Mouse (Mus musculus): Measurements from ENCODE around the gene B230217C12Rik. TPM values are rescaled to one million over a fixed set of nuclear protein-coding genes. Genes with fewer than 3 reads are reported as not detected.

B230217C12Rik gene
- polyA plus RNA-seq, 1 experiment from 2014 or later = 15.1 TPM

DNA sequence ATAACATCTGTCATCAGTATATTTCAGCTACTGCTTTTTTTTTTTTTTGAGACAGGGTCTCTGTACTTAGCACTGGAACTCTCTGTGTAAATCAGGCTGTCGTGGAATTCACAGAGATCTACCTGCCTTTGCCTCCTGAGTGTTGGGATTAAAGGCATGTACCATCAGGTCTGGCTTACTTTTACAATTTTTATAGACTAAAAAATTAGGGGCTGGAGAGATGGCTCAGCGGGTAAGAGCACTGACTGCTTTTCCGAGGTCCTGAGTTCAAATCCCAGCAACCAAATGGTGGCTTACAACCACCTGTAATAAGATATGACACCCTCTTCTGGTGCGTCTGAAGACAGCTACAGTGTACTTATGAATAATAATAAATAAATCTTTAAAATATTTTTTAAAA is 39.8 kb downstream of the B230217C12Rik start:
- 90% methylated on average over 4 of the region's 4 CpGs for WGBS
- H3K27ac ChIP-seq (ENCODE audit: low read depth, low read length) = no peak overlapping the region

DNA sequence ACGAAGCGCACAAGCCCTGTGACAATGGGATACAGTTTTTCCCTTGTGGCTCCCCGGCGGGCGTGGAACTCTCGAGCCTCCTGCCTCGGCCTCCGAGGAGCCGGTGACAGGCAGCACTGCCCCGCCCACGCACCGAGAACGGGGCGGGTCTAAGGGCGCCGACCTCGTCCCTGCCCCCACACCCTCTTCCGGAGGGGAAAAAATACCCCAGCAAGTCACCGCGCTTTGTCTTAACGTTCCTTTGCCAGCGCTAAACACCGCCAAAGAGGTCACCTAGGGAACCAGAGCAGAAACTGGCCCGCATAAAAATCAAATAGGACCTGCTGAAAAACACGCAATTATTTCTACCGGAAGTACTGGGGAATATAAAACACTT is 43.0 kb downstream of the B230217C12Rik start:
- peak overlapping the region; percentile 80 for H3K27ac ChIP-seq (ENCODE audit: low read depth, low read length)
- DNase-seq (ENCODE audit: low spot score) (peak; percentile 83), ATAC-seq (ENCODE audit: low FRiP score) (peak; percentile 46; the same call in 1 of the 2 replicates)
- no peaks in the 10 kb centered on the region for H3K36me3 ChIP-seq (ENCODE audit: control insufficient read depth, insufficient read depth, low read length)
- H3K27me3 ChIP-seq (ENCODE audit: control insufficient read depth, insufficient read depth, low read length) = no peaks in the 10 kb centered on the region
- H3K4me2 ChIP-seq (replicated peaks; ENCODE audit: low read depth, low read length) = peak overlapping the region; percentile 56
- 7% methylated on average over 26 of the region's 26 CpGs for whole genome bisulfite sequencing
- H3K9ac ChIP-seq (ENCODE audit: low read depth, low read length) = peak overlapping the region; percentile 63
- H3K9me3 ChIP-seq (ENCODE audit: control insufficient read depth, low read length) = no peaks in the 10 kb centered on the region
- H3K4me1 ChIP-seq (replicated peaks; ENCODE audit: control insufficient read depth, insufficient read depth, low read length) = no peaks in the 10 kb centered on the region
- H3K4me3 ChIP-seq (ENCODE audit: low read depth, low read length) = peak overlapping the region; percentile 54

More for the DNA sequence above, 39.8 kb downstream of the B230217C12Rik start:
- Histone ChIP-seq H3K4me2 (replicated peaks; ENCODE audit: low read depth, low read length) (no peak overlapping the region), H3K9ac (ENCODE audit: low read depth, low read length) (no peak overlapping the region), H3K36me3 (ENCODE audit: control insufficient read depth, insufficient read depth, low read length) (no peaks in the 10 kb centered on the region), H3K4me3 (ENCODE audit: low read depth, low read length) (no peak overlapping the region), H3K9me3 (ENCODE audit: control insufficient read depth, low read length) (no peaks in the 10 kb centered on the region), H3K4me1 (replicated peaks; ENCODE audit: control insufficient read depth, insufficient read depth, low read length) (no peaks in the 10 kb centered on the region), H3K27me3 (ENCODE audit: control insufficient read depth, insufficient read depth, low read length) (no peaks in the 10 kb centered on the region)
- DNase-seq (ENCODE audit: low spot score) (no peak), ATAC-seq (ENCODE audit: low FRiP score) (no peak)

DNA sequence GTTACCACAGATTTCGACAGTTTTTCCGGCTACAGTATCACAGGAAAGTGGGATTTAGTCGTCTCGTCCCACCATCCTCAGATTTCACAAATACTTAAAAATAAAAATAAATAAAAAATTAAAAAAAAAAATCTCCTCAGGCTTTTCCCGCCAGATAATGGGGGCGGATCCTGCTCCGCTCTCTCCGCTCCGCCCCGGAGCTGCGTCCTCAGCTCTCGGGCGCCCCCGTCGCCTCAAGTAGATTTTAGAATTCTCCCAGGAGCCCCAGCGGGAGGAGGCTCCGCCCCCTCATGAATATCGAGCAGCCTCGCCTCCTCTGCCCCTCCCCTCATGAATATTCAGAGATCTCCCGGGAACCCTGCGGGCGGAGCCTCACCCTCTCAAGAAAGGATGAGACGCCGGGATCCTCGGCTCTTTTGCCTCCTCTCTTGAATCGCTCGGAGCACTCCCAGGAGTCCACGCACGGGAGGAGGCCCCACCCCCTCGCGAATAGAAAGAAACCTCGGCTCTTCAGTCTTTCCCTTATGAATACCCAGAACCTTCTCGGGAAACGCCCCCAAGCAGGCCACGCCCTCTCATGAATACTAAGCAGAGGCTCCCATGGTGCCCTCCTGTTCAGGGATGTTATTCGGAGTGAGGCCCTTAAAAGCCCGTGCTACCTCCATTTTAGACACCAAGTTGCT is 43.5 kb downstream of the B230217C12Rik start, which contains the start of gene Fbxo47:
Fbxo47 (minus strand) TSS at position 237 of the 683 bp plus-strand sequence.
- peak within 1 kb of the TSS; percentile 54 for H3K4me3 ChIP-seq (ENCODE audit: low read depth, low read length)
- H3K9me3 ChIP-seq (ENCODE audit: control insufficient read depth, low read length) = no peaks in the 10 kb centered on the region
- WGBS = under 1% methylated on average over 37 of the region's 37 CpGs
- peak; percentile 98 for DNase-seq (ENCODE audit: low spot score)
- H3K27me3 ChIP-seq (ENCODE audit: control insufficient read depth, insufficient read depth, low read length) = no peaks in the 10 kb centered on the region
- peak within 1 kb of the TSS; percentile 63 for H3K9ac ChIP-seq (ENCODE audit: low read depth, low read length)
- H3K4me2 ChIP-seq (replicated peaks; ENCODE audit: low read depth, low read length) = peak within 1 kb of the TSS; percentile 56
- H3K36me3 ChIP-seq (ENCODE audit: control insufficient read depth, insufficient read depth, low read length) = no peaks in the 10 kb centered on the region
- peak within 1 kb of the TSS; percentile 80 for H3K27ac ChIP-seq (ENCODE audit: low read depth, low read length)
- H3K4me1 ChIP-seq (replicated peaks; ENCODE audit: control insufficient read depth, insufficient read depth, low read length) = no peaks in the 10 kb centered on the region
- ATAC-seq (ENCODE audit: low FRiP score) = peak; percentile 96

DNA sequence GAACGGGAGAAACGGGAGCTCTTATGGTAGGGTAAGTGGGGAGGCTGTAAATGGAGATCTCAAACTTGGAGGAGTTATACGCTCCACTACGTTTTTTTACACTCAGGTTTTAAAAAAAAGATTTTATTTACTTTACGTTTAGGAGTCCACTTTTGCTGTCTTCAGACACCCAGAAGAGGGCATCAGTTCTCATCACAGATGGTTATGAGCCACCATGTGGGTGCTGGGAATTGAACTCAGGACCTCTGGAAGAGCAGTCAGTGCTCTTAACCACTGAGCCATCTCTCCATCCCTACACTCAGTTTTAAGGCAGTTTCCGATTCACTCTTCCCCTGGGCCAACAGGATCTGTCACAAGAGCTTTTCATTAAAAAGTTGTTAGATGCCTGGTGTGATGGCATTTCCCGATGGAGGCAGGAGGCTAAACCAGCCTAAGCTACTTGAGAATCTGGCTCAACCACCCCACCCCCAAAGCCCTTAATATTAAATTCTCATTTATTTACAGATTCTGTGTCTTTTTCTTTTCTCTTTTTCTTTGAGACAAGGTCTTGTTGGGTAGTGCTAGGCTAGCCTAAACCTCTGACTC is 44.1 kb downstream of the B230217C12Rik start:
- Histone ChIP-seq H3K4me1 (replicated peaks; ENCODE audit: control insufficient read depth, insufficient read depth, low read length) (no peaks in the 10 kb centered on the region), H3K36me3 (ENCODE audit: control insufficient read depth, insufficient read depth, low read length) (no peaks in the 10 kb centered on the region), H3K27me3 (ENCODE audit: control insufficient read depth, insufficient read depth, low read length) (no peaks in the 10 kb centered on the region), H3K9me3 (ENCODE audit: control insufficient read depth, low read length) (no peaks in the 10 kb centered on the region), H3K4me3 (ENCODE audit: low read depth, low read length) (peak overlapping the region; percentile 54), H3K27ac (ENCODE audit: low read depth, low read length) (peak overlapping the region; percentile 80), H3K4me2 (replicated peaks; ENCODE audit: low read depth, low read length) (peak overlapping the region; percentile 35), H3K9ac (ENCODE audit: low read depth, low read length) (no peak overlapping the region; the same call in 1 of the 2 replicates)
- ATAC-seq (ENCODE audit: low FRiP score) (peak; percentile 39; the same call in 1 of the 2 replicates), DNase-seq (ENCODE audit: low spot score) (no peak)
- 27% methylated on average over 7 of the region's 7 CpGs for WGBS

DNA sequence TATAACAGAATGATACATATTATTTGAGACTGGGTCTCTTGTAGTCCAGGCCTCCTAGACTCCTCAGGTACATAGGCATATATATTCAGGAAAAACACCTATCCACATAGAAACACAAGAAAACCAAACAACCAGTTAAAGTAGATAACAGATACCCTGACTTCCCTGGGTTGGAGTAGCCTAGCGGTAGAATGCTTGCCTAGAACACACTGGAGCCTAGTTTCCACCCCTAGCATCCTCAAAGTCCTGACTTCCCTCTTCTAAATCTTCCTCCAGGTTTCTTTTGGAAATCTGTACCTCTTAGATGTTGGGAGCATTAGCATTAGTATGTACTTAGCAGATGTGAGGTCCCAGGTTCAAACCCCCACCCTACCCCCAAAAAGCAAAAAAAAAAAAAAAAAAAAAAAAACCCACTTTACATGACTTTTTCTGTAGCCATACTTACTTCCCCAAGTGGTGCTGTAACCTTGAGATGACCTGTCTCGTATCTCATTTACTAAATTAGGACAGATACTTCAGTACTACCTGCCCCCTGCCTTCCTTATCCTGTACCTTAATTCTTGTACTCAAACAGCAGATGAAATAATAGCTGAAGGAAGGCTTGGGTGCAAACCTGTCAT is 44.8 kb downstream of the B230217C12Rik start:
- Histone ChIP-seq H3K4me3 (ENCODE audit: low read depth, low read length) (no peak overlapping the region), H3K27ac (ENCODE audit: low read depth, low read length) (no peak overlapping the region), H3K9ac (ENCODE audit: low read depth, low read length) (no peak overlapping the region), H3K4me1 (replicated peaks; ENCODE audit: control insufficient read depth, insufficient read depth, low read length) (no peaks in the 10 kb centered on the region), H3K9me3 (ENCODE audit: control insufficient read depth, low read length) (no peaks in the 10 kb centered on the region), H3K4me2 (replicated peaks; ENCODE audit: low read depth, low read length) (no peak overlapping the region), H3K27me3 (ENCODE audit: control insufficient read depth, insufficient read depth, low read length) (no peaks in the 10 kb centered on the region), H3K36me3 (ENCODE audit: control insufficient read depth, insufficient read depth, low read length) (no peaks in the 10 kb centered on the region)
- ATAC-seq (ENCODE audit: low FRiP score) = no peak
- 92% methylated on average over 2 of the region's 2 CpGs for WGBS
- no peak for DNase-seq (ENCODE audit: low spot score)

DNA sequence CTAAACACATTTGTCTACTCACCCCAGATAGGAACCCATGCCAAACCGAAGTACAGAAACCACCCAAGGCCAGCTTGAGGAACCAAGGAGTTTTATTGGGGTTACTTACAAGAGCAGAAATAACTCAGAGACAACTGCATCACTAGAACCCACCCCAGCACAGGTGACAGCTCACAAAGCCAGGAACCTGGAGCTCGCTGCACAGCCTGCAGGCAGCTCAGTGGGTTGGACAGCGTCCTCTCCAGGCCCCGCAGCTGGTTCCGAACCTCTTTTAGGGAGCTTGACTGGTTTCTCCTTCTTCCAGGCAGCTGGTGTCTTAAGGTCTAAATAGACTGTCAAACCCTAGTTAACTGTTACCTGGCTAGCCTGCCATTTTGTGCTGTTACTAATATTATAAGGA is 51.2 kb downstream of the B230217C12Rik start:
- Histone ChIP-seq H3K36me3 (ENCODE audit: control insufficient read depth, insufficient read depth, low read length) (no peaks in the 10 kb centered on the region), H3K4me2 (replicated peaks; ENCODE audit: low read depth, low read length) (no peak overlapping the region), H3K9ac (ENCODE audit: low read depth, low read length) (no peak overlapping the region), H3K27me3 (ENCODE audit: control insufficient read depth, insufficient read depth, low read length) (no peaks in the 10 kb centered on the region), H3K4me3 (ENCODE audit: low read depth, low read length) (no peak overlapping the region), H3K27ac (ENCODE audit: low read depth, low read length) (no peak overlapping the region), H3K4me1 (replicated peaks; ENCODE audit: control insufficient read depth, insufficient read depth, low read length) (no peaks in the 10 kb centered on the region), H3K9me3 (ENCODE audit: control insufficient read depth, low read length) (no peaks in the 10 kb centered on the region)
- DNase-seq (ENCODE audit: low spot score) (no peak), ATAC-seq (ENCODE audit: low FRiP score) (no peak)
- 82% methylated on average over 5 of the region's 5 CpGs for WGBS

Other genes with a start within 250 kb of the B230217C12Rik start
- 5.7 and 9.1 TPM in 2 replicates for gene Epop, start 211.1 kb upstream of the B230217C12Rik start, polyA plus RNA-seq (2014; fragmentation: Nextera tagmentation; extraction: Ambion mirVana)
- 4.1 and 4.2 TPM in 2 replicates for gene Mllt6, start 177.4 kb upstream of the B230217C12Rik start, polyA plus RNA-seq (2014; fragmentation: Nextera tagmentation; extraction: Ambion mirVana)
- gene Cisd3, start 155.0 kb upstream of the B230217C12Rik start, polyA plus RNA-seq (2014; fragmentation: Nextera tagmentation; extraction: Ambion mirVana) = 11.8 and 14.8 TPM in 2 replicates
- 16.9 and 18.6 TPM in 2 replicates for gene Pcgf2, start 140.3 kb upstream of the B230217C12Rik start, polyA plus RNA-seq (2014; fragmentation: Nextera tagmentation; extraction: Ambion mirVana)
- 468 and 507 TPM in 2 replicates for gene Psmb3, start 137.4 kb upstream of the B230217C12Rik start, polyA plus RNA-seq (2014; fragmentation: Nextera tagmentation; extraction: Ambion mirVana)
- 2.9 and 3.4 TPM in 2 replicates for gene Pip4k2b, start 96.1 kb upstream of the B230217C12Rik start, polyA plus RNA-seq (2014; fragmentation: Nextera tagmentation; extraction: Ambion mirVana)
- 13.1 and 17.0 TPM in 2 replicates for gene Cwc25, start 74.2 kb upstream of the B230217C12Rik start, polyA plus RNA-seq (2014; fragmentation: Nextera tagmentation; extraction: Ambion mirVana)
- 0.39 and 0.60 TPM in 2 replicates for gene 1700001P01Rik, start 64.9 kb upstream of the B230217C12Rik start, polyA plus RNA-seq (2014; fragmentation: Nextera tagmentation; extraction: Ambion mirVana)
- gene Rpl23, start 58.3 kb upstream of the B230217C12Rik start, polyA plus RNA-seq (2014; fragmentation: Nextera tagmentation; extraction: Ambion mirVana) = 437 and 458 TPM in 2 replicates
- gene Lasp1, start 41.8 kb upstream of the B230217C12Rik start, polyA plus RNA-seq (2014; fragmentation: Nextera tagmentation; extraction: Ambion mirVana) = 45.8 and 61.1 TPM in 2 replicates
- 0.53 and 1.0 TPM in 2 replicates for gene Fbxo47, start 43.4 kb downstream of the B230217C12Rik start, polyA plus RNA-seq (2014; fragmentation: Nextera tagmentation; extraction: Ambion mirVana)
- 0.18 and 0.28 TPM in 2 replicates for gene Plxdc1, start 145.7 kb downstream of the B230217C12Rik start, polyA plus RNA-seq (2014; fragmentation: Nextera tagmentation; extraction: Ambion mirVana)
- gene Arl5c, start 155.4 kb downstream of the B230217C12Rik start, polyA plus RNA-seq (2014; fragmentation: Nextera tagmentation; extraction: Ambion mirVana) = 9.5 and 10.2 TPM in 2 replicates
- gene Cacnb1, start 182.3 kb downstream of the B230217C12Rik start, polyA plus RNA-seq (2014; fragmentation: Nextera tagmentation; extraction: Ambion mirVana) = 13.1 and 18.3 TPM in 2 replicates
- gene Rpl19, start 185.9 kb downstream of the B230217C12Rik start, polyA plus RNA-seq (2014; fragmentation: Nextera tagmentation; extraction: Ambion mirVana) = 970 and 990 TPM in 2 replicates
- gene Stac2, start 212.7 kb downstream of the B230217C12Rik start, polyA plus RNA-seq (2014; fragmentation: Nextera tagmentation; extraction: Ambion mirVana) = 1.4 and 1.8 TPM in 2 replicates